Mouse (Mus musculus) cerebellum, adult 18-20 months (tissue): ENCODE measurements around the gene Pramel7.
"Not testable (repeated sequence)": the region's sequence is repeated elsewhere in the genome, so short reads cannot be mapped to it uniquely, and the experiment has no call there.

ENCODE experiments used
- DNase-seq, 2 experiments: peaks; one replicate each; pipeline ENCODE4 v3.0.0; 2021

Gene Pramel7

GRCm38 (mm10) chr2:87496993-87497392 lies at the start of gene Pramel7:
Pramel7 (minus strand) TSS chr2:87497093.
- not testable (repeated sequence) for DNase-seq

DNA sequence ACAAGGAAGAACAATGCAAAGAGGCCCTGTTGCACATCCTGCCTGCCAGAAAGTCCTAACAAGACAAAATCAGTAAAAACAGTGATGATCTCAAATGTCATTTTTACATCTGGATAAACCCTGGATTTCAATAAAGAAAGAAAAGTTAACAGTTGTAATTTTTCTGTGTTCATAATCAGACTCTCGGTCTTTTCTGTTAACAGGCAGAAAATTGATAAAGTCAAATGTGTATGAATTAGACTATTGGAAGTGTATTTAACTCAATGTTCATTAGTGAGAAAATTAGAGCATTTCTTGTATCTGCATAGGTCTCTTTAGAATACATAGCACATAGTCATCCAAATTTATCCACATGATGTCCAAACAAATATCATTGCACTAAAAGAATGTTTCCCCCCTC lies 48.5 kb upstream of the Pramel7 start, which contains the start of gene Olfr1128:
Olfr1128 (minus strand) TSS at position 101 of the 400 bp plus-strand sequence.
- DNase-seq: no peak

DNA sequence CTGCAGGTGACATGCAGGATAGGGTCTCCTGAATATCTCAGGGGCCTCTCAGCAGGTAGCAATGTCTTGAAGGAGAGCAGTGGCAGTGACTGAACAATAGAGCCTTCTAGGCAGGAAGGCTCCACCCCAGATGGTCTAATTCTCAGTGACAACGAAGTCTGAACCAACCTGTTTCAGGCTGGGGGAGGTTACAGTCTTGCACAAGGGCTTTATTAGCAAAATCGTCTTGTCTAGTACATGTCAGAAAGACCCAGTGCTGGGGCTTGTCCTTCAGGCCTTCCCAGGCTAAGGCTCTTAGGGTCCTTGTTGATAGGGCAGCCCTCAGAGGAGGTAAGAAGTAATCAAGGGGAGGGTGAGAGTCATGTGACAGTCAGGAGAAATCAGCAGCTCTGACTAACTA lies 37.9 kb upstream of the Pramel7 start:
- DNase-seq: no peak

GRCm38 (mm10) chr2:87531496-87531895 lies 34.6 kb upstream of the Pramel7 start, which contains the start of gene Olfr153:
Olfr153 (plus strand) TSS chr2:87531796.
- no peak for DNase-seq

- peak in 1 of 2 experiments; percentile 4 for DNase-seq
Observed at GRCm38 (mm10) chr2:87525899-87526616, 29.2 kb upstream of the Pramel7 start.

DNA sequence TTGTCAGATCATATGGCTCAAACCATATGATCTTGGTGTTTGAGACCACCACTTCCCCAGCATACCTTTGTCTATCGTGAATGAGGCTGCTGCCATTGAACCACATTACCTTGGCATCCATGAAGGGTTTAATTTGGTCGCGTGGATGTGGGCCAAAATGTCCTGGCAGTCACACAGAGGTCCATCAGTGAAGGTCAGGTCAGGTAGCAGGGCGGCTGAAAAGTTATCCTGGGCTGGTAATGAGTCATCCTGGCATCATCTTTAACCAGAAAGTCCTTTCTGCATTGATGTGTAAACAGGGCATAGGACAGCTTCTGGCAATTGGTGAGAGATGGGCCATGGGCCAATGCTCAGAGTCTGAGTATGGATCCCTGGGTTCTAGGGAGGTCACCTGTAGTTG lies 23.8 kb upstream of the Pramel7 start:
- no peak for DNase-seq

- DNase-seq: no peak
Observed at GRCm38 (mm10) chr2:87516581-87516980, 19.7 kb upstream of the Pramel7 start.

DNA sequence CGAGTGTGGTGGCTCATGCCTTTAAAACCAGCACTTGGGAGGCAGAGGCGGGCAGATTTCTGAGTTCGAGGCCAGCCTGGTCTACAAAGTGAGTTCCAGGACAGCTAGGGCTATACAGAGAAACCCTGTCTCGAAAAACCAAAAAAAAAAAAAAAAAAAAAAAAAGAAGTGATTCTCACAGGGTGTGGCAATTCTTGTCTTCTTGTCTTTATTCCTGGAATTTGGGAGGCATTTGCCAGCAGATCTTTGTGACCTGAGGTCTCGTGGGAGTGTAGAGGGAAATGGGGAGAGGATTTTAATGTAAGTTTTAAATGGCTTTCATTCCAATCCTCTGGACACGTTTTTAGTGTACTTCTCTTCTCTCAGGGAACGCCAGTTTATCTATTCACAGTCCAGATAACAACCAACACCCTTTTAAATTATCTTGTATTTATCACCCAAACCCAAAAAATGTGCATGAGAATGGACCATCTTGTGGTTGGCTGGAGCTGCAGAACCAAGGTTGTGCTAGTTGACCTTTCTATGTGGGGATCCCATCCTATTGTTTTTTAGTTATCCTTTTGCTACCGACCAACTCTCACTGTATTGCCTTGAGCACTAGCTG lies 18.7 kb upstream of the Pramel7 start:
- DNase-seq: no peak

- no peak for DNase-seq
Observed at GRCm38 (mm10) chr2:87515046-87515445, 18.2 kb upstream of the Pramel7 start.

- DNase-seq: no peak
Observed at GRCm38 (mm10) chr2:87506265-87506664, 9.4 kb upstream of the Pramel7 start, which contains the start of gene Pramel6. Pramel6 (plus strand) TSS chr2:87506565.

- no peak for DNase-seq
Observed at GRCm38 (mm10) chr2:87482276-87482675, 14.6 kb downstream of the Pramel7 start.

- DNase-seq: no peak
Observed at GRCm38 (mm10) chr2:87481158-87481557, 15.7 kb downstream of the Pramel7 start.

DNA sequence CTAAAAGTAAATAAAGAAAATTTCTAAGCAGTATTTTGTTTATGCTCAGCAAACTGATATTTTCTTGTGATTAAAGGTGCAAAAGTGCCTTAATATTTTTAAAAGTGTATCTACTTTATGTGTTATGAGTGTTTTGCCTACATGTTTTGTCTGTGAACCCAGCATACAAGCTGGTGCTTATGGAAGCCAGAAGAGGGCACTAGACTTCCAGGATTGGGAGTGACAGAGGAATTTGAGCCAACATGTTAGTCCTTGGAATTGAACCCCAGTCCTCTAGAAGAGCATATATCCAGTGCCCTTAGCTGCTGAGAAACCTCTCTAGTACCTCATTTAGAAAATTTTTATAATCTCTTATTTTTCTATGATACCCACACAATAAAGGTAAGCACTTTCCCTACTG lies 16.7 kb downstream of the Pramel7 start:
- DNase-seq: no peak

DNA sequence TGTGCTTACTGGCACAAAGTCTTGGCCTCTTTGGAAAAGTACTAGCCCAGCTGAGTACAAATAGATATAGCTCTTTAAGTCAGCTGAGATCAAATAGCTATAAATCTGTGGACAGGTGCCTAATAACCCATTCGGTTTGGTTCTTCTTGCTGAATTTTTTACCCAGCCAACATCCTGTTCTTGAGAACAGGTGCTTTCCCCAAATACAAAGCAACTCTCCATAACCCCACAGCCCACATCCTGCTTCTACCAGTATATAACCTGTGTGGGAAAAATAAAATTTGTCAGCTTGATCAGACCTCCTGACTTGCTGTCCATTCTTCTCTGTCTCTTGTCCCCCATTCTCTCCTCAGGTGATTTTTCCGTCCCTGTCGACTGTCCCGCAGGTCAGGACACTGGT lies 35.1 kb downstream of the Pramel7 start:
- DNase-seq: no peak

DNA sequence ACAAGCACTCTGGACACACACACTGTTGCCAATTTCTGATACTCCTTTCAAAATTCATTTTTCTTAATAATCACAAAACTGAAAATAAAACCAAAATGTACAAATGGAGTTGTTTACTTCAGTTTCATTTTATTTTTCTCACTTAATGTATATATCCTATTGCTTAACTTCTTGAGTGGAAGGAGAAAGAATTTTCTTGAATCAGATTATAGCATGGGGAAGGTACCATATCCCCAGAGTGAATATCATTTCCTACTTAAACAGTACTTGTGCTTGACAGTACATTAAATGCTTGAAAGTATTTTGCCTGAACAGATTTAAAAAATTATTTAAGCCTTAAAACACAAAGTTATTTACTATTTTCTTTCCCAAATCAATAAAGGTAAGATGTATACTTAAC lies 43.2 kb downstream of the Pramel7 start, which contains the start of gene Olfr1126:
Olfr1126 (plus strand) TSS at position 301 of the 400 bp plus-strand sequence.
- DNase-seq: no peak
